Mouse (Mus musculus) liver, adult 2 months (tissue): ENCODE data around the gene Amer3.

Experiments
- CTCF ChIP-seq: fragments of 200-500 bp; IDR thresholded peaks from 2 replicates; pipeline ENCODE4 v1.5.1; 2011; ENCODE audit warnings: low read depth, low read length, control low read depth
- POLR2A ChIP-seq: fragments of 200-500 bp; IDR thresholded peaks from 2 replicates; pipeline ENCODE4 v1.6.1; 2011; ENCODE audit warnings: low read length, control low read depth; ENCODE audit not compliant: insufficient read depth; ENCODE audit errors: extremely low read depth

DNA sequence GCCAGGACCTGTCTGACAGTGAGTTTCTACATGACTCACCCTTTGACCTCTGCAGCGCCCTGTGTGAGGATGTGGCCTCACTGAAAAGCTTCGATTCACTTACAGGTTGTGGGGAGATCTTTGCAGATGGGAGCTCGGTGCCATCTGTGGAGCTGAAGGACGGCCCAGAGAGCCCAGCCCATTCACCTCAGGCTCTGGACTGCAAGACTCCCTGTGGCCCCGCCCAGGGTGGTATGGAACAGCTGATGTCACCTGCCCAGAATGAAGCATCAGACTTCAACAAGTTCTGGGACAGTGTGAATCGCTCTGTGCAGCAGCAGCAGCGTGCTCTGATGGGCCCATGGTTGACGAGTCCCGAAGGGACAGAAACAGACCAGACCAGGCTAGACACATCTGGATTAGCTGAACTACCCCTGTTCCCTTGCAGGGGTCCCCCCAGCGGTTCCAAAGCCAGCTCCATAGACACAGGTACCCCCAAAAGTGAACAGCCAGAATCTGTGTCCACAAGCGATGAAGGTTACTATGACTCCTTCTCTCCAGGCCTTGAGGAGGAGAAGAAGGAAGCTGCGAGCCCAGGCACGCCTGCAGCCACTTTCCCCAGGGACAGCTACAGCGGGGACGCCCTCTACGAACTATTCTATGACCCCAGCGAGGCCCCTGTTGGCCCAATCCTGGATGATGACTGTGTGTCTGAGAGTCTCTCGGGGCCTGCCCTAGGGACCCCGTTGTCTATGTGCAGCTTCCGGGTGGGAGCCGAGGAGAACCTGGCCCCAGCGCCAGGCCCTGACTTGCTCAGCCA lies 8.0 kb downstream of the Amer3 start:
- TF ChIP-seq CTCF (no peak), POLR2A (no peak)
